Mouse (Mus musculus) erythroblast, embryonic 14.5 days (primary cell): Measurements from ENCODE around the gene Racgap1. TPM values are rescaled to one million over a fixed set of nuclear protein-coding genes. Genes with fewer than 3 reads are reported as not detected.

Experiments
- H3K27me3 ChIP-seq: 2 replicates; pipeline ENCODE4 v1.6.1; 2012; ENCODE audit warnings: inconsistent platforms; ENCODE audit not compliant: control insufficient read depth
- H3K36me3 ChIP-seq: 2 replicates; pipeline ENCODE4 v1.6.1; 2012; ENCODE audit warnings: mild to moderate bottlenecking, inconsistent platforms; ENCODE audit not compliant: control insufficient read depth
- H3K4me1 ChIP-seq: 2 replicates; pipeline ENCODE4 v1.6.1; 2012; ENCODE audit warnings: inconsistent platforms; ENCODE audit not compliant: control insufficient read depth
- H3K4me3 ChIP-seq: replicated peaks from 2 replicates; pipeline ENCODE3; 2012; ENCODE audit warnings: moderate library complexity, mild to moderate bottlenecking, inconsistent platforms
- H3K9me3 ChIP-seq: 2 replicates; pipeline ENCODE4 v1.6.1; 2012; ENCODE audit warnings: low read length, inconsistent platforms, mixed read lengths; ENCODE audit not compliant: control insufficient read depth
- GATA1 ChIP-seq: IDR thresholded peaks from 2 replicates; pipeline ENCODE4 v1.6.1; 2012; ENCODE audit warnings: low read length, inconsistent platforms, mixed read lengths
- TAL1 ChIP-seq: IDR thresholded peaks from 3 replicates; pipeline ENCODE4 v1.6.1; 2012; ENCODE audit warnings: low read length, inconsistent platforms, mixed read lengths
- polyA plus RNA-seq: library from polyadenylated mRNA; stranded (reverse); fragments of >175 nt; gene quantifications from 2 replicates; pipeline ENCODE4 v1.2.3, GENCODE M21; 2012

Racgap1 gene
- polyA plus RNA-seq, 1 experiment: 2.5 TPM

DNA sequence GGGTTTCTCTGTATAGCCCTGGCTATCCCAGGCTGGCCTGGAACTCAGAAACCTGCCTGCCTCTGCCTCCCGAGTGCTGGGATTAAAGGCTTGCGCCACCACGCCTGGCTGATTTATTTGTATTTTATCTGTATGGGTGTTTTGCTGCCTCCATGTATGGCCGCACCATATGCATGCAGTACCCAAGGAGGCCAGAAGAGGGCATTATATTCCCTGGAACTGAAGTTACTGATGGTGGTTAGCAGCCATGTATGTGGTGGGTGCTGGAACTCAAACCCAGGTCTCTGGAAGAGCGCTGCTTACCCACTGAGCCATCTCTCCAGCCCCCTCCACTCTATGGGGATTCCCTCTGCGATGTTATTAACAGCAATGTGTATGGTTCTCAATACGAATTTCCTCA, 31.4 kb upstream of the Racgap1 start:
- TF ChIP-seq TAL1: no peak
- TF ChIP-seq GATA1: no peak
- Histone ChIP-seq H3K4me1 (peaks cover 6% of the 10 kb centered on the region), H3K27me3 (peaks cover 26% of the 10 kb centered on the region), H3K4me3 (no peak overlapping the region), H3K9me3 (no peaks in the 10 kb centered on the region), H3K36me3 (no peaks in the 10 kb centered on the region)

DNA sequence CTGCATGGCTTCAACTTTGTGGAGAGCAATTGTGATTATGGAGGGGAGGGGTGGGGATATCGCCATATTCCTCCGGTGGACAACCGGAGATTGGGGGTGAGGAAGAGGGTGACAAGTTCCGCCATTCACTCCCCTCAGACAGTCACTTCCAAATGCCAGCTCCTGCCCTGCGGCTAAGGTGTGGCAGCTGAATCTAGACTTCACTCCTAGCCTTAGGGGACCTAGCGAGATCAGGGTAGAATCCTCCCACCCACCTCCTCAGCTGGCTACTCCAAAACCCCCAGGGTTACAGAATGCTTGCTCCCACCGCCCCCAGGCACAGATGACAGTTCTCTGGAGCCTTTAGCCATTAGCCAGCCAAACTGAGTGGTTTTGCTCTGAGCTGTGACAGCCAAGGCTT, 27.6 kb upstream of the Racgap1 start:
- peaks cover 49% of the 10 kb centered on the region for H3K27me3 ChIP-seq
- no peaks in the 10 kb centered on the region for H3K36me3 ChIP-seq
- TF ChIP-seq TAL1: no peak
- no peak for TF ChIP-seq GATA1

DNA sequence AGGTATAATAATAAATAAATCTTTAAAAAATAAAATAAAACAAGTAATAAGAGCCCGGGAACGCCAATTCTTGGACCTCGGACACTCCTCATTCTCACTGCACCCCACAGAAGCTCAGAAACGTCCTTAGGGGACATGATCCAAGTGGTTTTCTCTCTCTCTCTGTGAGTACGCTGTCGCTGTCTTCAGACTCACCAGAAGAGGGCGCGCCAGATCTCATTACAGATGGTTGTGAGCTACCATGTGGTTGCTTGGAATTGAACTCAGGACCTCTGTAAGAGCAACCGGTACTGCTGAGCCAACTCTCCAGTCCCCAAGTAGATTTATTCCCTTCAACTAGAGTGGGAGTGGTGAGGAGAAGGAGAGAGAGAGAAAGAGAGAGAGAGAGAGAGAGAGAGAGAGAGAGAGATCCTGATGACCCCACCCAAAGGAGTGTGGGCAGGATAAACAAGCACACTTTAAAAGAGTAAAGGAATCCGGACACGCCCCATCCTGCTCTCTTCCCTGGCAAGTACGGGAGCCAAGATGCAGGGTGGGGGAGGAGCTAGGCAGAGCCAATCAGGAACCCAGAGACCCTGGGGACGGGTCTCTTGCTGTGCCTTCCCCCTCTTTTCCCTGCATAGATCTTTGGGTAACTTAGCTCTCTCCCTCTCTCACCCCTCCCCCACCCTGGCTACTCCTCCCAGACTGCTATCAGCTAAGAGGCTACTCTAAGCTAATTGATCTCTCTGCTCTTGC, 26.8 kb upstream of the Racgap1 start:
- TF ChIP-seq GATA1 (no peak), TAL1 (no peak)
- Histone ChIP-seq H3K4me3 (no peak overlapping the region), H3K27me3 (peaks cover 57% of the 10 kb centered on the region)

More for the DNA sequence above, 27.6 kb upstream of the Racgap1 start:
- no peaks in the 10 kb centered on the region for H3K9me3 ChIP-seq
- H3K4me1 ChIP-seq: peaks cover 6% of the 10 kb centered on the region
- no peak overlapping the region for H3K4me3 ChIP-seq

DNA sequence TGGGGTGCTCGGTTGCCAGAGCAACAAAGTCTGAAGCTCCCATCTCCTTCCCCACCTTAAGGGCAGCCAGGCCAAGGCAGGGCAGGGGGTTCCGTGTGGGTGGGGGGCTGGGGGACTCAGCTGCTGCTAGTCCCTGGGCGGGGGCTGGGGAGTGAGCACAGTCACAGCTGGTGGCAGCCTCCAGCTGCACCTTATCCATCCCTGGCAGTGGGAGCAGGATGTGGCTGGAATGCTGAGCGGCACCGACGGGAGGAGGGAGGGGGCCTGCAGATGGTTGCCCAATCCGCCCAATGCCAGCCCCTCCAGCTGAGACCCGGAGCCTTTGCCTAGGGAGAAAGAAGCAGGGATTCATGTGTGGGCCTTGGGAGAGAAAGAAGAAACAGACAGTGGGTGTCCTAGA, 25.6 kb upstream of the Racgap1 start:
- no peaks in the 10 kb centered on the region for H3K36me3 ChIP-seq
- H3K4me1 ChIP-seq: peaks cover 6% of the 10 kb centered on the region
- H3K4me3 ChIP-seq: no peak overlapping the region
- H3K9me3 ChIP-seq: no peaks in the 10 kb centered on the region
- TF ChIP-seq TAL1 (no peak), GATA1 (no peak)
- H3K27me3 ChIP-seq: peaks cover 68% of the 10 kb centered on the region

More for the DNA sequence above, 26.8 kb upstream of the Racgap1 start:
- no peaks in the 10 kb centered on the region for H3K36me3 ChIP-seq
- H3K4me1 ChIP-seq: peaks cover 6% of the 10 kb centered on the region
- no peaks in the 10 kb centered on the region for H3K9me3 ChIP-seq

DNA sequence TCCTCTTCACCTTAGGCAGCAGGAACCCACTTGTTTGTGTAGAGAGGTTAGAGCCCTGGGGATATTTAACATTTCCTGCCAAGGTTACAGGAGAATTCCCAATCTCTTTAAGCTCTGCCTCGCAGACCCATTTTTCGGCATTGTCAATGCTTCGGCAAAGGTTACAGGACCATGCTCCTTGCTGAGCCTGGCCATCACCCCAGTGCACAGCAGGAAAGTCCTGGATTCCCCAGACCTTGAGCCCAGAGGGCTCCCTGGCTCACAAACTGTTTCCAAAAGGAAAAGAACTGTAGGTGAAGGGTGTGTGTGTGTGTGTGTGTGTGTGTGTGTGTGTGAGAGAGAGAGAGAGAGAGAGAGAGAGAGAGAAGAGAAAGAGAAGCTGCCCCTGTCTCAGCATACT, 23.4 kb upstream of the Racgap1 start:
- Histone ChIP-seq H3K4me3 (no peak overlapping the region), H3K36me3 (no peaks in the 10 kb centered on the region), H3K27me3 (peaks cover 78% of the 10 kb centered on the region)

DNA sequence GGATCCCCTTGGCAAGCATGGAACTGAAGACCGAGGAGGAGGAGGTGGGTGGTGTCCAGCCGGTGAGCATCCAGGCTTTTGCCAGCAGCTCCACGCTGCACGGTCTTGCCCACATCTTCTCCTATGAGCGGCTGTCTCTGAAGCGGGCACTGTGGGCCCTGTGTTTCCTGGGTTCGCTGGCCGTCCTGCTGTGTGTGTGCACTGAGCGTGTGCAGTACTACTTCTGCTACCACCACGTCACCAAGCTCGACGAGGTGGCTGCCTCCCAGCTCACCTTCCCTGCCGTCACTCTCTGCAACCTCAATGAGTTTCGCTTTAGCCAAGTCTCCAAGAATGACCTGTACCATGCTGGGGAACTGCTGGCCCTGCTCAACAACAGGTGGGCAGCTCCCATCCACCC, 20.3 kb upstream of the Racgap1 start:
- Histone ChIP-seq H3K9me3 (peaks cover 11% of the 10 kb centered on the region), H3K27me3 (peaks cover 89% of the 10 kb centered on the region), H3K4me1 (peaks cover 6% of the 10 kb centered on the region), H3K36me3 (no peaks in the 10 kb centered on the region), H3K4me3 (no peak overlapping the region)
- no peak for TF ChIP-seq GATA1
- TF ChIP-seq TAL1: no peak

More for the DNA sequence above, 23.4 kb upstream of the Racgap1 start:
- TF ChIP-seq GATA1 (no peak), TAL1 (no peak)
- peaks cover 9% of the 10 kb centered on the region for H3K4me1 ChIP-seq
- H3K9me3 ChIP-seq: peaks cover 4% of the 10 kb centered on the region; the same call in 1 of the 2 replicates

GRCm38 (mm10) chr15:99670964-99671670, 19.7 kb upstream of the Racgap1 start:
- TF ChIP-seq TAL1 (no peak), GATA1 (no peak)
- Histone ChIP-seq H3K36me3 (no peaks in the 10 kb centered on the region), H3K4me1 (peaks cover 8% of the 10 kb centered on the region), H3K27me3 (peaks cover 94% of the 10 kb centered on the region), H3K4me3 (no peak overlapping the region), H3K9me3 (peaks cover 11% of the 10 kb centered on the region)

DNA sequence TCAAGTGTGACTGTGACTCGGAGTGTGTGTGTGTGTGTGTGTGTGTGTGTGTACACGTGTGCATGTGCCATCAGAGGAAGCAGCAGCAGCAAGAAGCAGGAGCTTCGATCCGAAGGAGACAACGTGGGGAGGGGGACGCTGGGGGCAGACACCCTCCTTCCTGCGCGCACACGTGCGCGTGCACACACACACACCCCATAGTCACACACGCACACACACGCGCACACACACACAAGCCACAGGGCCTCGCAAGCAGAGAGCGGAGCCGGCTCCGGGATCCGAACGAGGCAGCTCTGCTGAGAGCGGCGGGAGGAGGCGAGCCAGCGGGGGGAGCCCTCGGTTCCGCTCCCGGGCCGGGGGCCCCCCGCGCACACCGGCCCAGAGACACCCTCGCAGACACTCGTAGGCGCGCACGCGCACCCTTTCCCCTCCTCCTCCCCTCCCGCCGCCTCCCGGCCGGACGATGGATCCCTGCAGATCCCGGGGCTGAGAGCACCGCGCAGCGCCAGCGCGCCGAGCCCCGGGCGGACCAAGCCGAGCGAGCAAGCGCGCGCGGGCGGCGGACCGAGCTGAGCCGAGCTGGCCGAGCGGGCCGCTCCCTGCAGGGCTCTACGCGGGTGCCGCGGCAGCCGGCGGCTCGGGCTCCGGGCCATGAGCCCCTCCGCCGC, 18.8 kb upstream of the Racgap1 start, which contains the start of gene Asic1:
Gene Asic1, plus strand, starts transcription at position 215 of the 668 bp plus-strand sequence.
- H3K36me3 ChIP-seq: no peaks in the 10 kb centered on the region
- no peak within 1 kb of the TSS for H3K4me3 ChIP-seq
- TF ChIP-seq GATA1: no peak
- TF ChIP-seq TAL1: no peak
- H3K4me1 ChIP-seq: peaks cover 16% of the 10 kb centered on the region
- peaks cover 97% of the 10 kb centered on the region for H3K27me3 ChIP-seq
- peaks cover 11% of the 10 kb centered on the region for H3K9me3 ChIP-seq

- TF ChIP-seq GATA1: no peak
- TF ChIP-seq TAL1: no peak
- Histone ChIP-seq H3K9me3 (peaks cover 11% of the 10 kb centered on the region), H3K4me3 (no peak overlapping the region), H3K36me3 (no peaks in the 10 kb centered on the region), H3K27me3 (peaks cover 98% of the 10 kb centered on the region), H3K4me1 (peaks cover 25% of the 10 kb centered on the region)
Measured at GRCm38 (mm10) chr15:99669392-99669791, 17.9 kb upstream of the Racgap1 start.
